Mouse (Mus musculus) thymus, postnatal 36 days (tissue): ENCODE results near the gene Olfr1141.

Experiments
- DNase-seq, 2 experiments: peaks; one replicate each; pipeline ENCODE4 v3.0.0; 2022; ENCODE audit warnings: mixed read lengths in 2 of 2

Olfr1141 gene

DNA sequence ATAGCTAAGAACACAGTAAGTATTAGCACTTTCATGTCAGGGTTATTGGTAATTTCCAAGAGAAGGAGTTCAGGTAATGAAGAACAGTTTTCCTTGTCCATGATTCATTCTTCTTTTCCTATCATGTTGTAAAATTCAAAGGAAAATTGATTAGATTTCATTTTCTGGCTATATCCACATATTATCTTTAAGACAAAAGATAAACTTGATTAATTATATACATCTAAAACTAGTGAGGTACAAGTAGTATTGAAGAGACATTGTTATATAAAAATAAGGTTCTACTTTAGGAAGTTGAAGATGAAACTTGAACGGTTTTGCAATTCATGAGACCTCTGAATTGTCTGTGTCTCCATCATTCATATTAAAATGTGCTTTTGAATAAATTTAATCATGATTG lies at the start of gene Olfr1141:
Olfr1141 (minus strand) TSS at position 101 of the 400 bp plus-strand sequence.
- DNase-seq = no peak

- DNase-seq = no peak
These were observed 46.5 kb upstream of the Olfr1141 start, which contains the start of gene Olfr1143 for GRCm38 (mm10) chr2:87800292-87800691. Gene Olfr1143 (plus strand): TSS chr2:87800592.

DNA sequence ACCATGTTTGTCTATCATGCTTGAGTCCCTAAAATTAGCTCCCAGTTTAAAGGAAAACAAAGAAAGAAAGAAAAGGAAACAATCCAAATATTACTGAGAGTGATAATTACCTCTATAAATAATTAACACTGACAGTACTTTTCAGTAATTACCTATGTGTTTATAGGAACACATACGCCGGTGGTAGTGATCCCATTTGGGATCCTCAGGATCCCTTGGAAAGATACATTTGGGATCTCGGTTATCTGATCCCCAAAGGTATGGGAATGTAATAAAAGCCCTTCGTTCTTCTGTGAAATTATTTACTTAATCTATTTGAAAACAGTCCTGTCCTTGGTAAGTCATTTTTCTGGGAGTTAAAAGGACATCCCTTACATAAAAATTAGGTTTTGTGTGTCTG lies 25.4 kb upstream of the Olfr1141 start, which contains the start of gene Olfr152:
Olfr152 (plus strand) TSS at position 301 of the 400 bp plus-strand sequence.
- DNase-seq = no peak

DNA sequence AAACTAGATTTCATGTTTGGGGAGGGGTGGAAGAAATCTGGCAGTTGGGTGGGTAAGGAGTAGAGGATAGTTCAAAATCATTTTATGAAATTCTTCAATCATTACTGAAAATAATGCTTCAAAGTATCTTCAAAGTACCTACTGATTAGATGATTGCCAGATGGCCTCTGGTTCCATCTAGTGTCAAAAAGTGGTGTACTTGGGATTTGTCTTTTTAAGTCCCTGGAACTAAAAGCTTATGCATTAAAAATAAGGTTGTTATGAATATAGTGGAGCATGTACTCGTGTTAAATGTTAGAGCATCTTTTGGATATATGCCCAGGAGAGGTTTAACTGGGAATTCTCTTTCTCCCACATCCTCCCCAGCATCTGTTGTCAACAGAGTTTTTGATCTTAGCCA lies 22.4 kb upstream of the Olfr1141 start:
- DNase-seq = no peak

DNA sequence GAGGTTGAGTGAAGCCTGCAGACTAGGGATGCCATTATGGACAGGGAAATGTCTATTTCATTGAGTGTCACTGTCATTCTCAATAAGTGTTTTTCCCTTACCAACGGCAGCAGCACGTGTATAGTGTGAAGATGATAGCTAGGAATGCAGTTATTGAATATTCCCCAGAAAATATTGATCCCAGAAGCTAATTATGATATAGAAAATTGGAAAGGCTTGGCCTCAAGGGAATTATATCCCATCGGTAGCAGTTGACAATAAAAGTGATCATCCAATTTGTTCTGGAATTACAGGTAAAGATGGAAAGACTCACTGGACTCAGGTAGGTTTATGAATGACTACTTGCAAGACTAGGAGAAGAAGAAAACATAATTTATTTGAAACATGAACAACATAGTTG lies 10.3 kb downstream of the Olfr1141 start, which contains the start of gene Olfr1140:
Olfr1140 (plus strand) TSS at position 301 of the 400 bp plus-strand sequence.
- DNase-seq = no peak

GRCm38 (mm10) chr2:87739878-87740277 lies 13.9 kb downstream of the Olfr1141 start, which contains the start of gene Olfr1138:
Gene Olfr1138 (minus strand): TSS chr2:87739978.
- DNase-seq = no peak

- no peak for DNase-seq
These were observed 40.7 kb downstream of the Olfr1141 start, which contains the start of gene Olfr1137 for GRCm38 (mm10) chr2:87713079-87713478. Gene Olfr1137 (minus strand): TSS chr2:87713179.
